Mouse (Mus musculus) ovary, postnatal 14 days (tissue): ENCODE results near the gene Sptbn1.

Source experiments
- DNase-seq: peaks from one replicate; pipeline ENCODE4 v3.0.0; 2022; ENCODE audit warnings: low spot score

Gene Sptbn1

GRCm38 (mm10) chr11:30267892-30268647 lies at the start of gene Sptbn1:
Gene Sptbn1, minus strand, starts transcription at chr11:30268175.
- peak; percentile 77 for DNase-seq

GRCm38 (mm10) chr11:30294279-30294678 lies 26.3 kb upstream of the Sptbn1 start:
- DNase-seq = no peak

DNA sequence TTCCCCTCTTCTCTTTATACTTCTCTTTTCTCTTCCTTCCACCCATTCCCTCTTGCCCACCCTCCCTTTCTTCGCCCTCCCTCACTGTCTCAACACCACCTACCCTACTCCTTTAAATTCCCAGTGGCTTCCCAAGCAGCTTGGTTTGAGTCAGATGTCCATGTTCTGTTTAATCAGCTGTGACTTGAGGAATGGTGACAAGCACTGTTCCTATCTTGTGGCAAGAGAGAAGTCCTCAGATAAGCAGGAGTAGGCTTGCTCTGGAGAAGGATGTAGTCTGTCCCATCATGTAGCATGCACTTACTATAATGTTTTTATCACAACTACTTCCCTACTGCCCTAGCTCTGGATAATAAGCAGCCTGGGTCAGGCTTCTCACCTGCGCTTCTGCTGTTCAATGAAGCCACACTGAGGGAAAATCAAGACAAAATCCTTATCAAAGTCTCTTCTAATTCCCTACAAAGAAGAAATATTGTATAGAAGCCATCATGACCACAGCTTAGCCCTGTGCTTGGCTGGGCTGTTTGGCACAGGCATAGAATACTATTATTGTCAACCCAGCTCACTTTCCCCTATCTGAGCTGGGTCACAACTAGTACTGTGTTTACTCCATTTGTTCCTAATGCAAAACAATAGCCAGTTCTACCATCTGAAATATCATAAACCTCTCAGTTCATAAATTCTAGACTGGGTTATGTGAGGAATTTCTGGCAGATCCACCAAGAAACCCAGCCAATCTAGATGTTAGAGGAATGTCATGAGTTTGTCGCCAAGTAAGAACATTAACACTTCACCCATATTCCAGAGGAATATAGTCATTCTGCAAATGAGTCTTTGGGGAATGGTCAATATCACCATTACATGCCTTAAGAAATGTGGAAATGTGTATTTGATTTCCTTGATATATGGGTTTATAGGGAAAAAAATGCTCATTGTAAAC lies 24.5 kb upstream of the Sptbn1 start:
- DNase-seq = no peak

- DNase-seq = no peak
Measured at GRCm38 (mm10) chr11:30291155-30291554, 23.2 kb upstream of the Sptbn1 start.

- peak; percentile 13 for DNase-seq
Measured at GRCm38 (mm10) chr11:30289470-30290431, 21.8 kb upstream of the Sptbn1 start.

- no peak for DNase-seq
Measured at GRCm38 (mm10) chr11:30288075-30288474, 20.1 kb upstream of the Sptbn1 start.

- DNase-seq = no peak
Measured at GRCm38 (mm10) chr11:30283710-30284109, 15.7 kb upstream of the Sptbn1 start.

GRCm38 (mm10) chr11:30281096-30281495 lies 13.1 kb upstream of the Sptbn1 start:
- no peak for DNase-seq

- no peak for DNase-seq
Measured at GRCm38 (mm10) chr11:30279278-30279677, 11.3 kb upstream of the Sptbn1 start.

DNA sequence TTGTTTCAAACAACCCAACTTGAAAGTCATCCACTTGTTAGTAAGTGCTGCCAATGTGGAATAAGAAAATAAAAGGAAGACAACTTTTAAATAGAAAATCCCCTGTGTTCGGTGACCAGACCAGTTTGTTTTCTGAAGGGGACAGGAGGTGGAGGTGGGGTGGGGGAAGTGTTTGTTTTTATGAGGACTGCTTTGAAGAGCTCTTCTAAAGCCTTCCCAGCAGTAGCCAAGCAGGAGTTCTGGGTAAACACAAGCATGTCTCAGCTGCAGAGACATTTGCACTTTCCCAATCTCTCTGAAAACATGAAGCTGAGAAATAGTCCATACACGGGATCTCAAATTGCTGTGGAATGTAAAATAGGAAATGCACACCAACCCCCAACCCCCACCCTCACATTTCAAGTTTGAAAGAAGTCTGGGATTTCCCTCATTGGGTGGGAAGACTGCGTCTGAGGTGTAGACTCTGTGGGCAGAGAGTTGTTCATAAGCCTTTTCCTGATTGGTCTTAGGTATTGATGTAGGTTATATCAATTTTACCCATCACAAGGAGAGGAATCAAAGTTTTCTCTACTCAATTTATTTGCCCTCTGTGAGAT lies 7.6 kb upstream of the Sptbn1 start:
- DNase-seq = no peak

GRCm38 (mm10) chr11:30269524-30269923 lies 1.5 kb upstream of the Sptbn1 start:
- no peak for DNase-seq

GRCm38 (mm10) chr11:30268648-30269375 lies 837 bp upstream of the Sptbn1 start:
- no peak for DNase-seq

- DNase-seq = peak; percentile 39
Measured at GRCm38 (mm10) chr11:30267036-30267891, 711 bp downstream of the Sptbn1 start.

GRCm38 (mm10) chr11:30266691-30267035 lies 1.3 kb downstream of the Sptbn1 start:
- no peak for DNase-seq

GRCm38 (mm10) chr11:30265666-30266065 lies 2.3 kb downstream of the Sptbn1 start:
- DNase-seq = no peak

DNA sequence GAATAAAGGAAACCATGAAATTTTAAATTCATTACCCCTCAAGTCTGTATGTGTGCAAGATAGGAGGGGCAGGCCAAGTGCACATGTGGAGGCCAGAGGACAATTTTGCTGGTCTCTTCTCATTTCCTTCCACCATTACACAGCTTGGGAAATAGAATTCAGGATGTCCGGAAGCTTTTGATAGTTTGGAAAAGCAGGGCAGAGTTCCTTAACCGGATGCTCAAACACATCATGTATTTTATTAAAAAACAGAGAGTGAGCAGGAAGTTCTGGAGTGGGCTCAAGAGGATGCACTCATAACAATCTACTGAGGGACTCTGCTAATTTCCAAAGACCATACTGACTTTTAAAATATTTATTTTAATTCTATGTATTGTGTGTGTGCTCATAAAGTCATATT lies 4.3 kb downstream of the Sptbn1 start:
- no peak for DNase-seq

GRCm38 (mm10) chr11:30258739-30259350 lies 9.1 kb downstream of the Sptbn1 start:
- DNase-seq = no peak

DNA sequence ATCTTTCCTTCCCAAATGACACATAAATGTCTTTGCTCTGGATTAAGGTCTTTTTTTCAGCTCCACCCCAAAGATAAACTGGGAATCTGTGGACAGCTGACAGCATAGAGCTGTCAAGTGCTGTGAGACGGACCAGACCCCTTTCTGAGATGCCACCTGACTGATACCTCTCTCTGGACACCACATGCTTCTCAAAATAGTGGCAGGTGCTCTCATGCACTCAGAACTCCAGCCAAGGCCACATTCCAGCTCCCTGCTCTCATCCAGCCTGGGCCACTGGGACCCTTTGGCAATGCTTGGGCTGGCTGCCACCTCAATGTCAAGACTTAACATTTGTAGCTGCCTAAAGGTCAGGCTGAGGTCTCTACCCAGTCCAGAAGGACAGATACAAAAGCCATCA lies 10.2 kb downstream of the Sptbn1 start:
- no peak for DNase-seq

- DNase-seq = no peak
Measured at GRCm38 (mm10) chr11:30257085-30257484, 10.9 kb downstream of the Sptbn1 start.
